12 mouse cellular contexts compared by ENCODE assay signal in the genomic region with DNA sequence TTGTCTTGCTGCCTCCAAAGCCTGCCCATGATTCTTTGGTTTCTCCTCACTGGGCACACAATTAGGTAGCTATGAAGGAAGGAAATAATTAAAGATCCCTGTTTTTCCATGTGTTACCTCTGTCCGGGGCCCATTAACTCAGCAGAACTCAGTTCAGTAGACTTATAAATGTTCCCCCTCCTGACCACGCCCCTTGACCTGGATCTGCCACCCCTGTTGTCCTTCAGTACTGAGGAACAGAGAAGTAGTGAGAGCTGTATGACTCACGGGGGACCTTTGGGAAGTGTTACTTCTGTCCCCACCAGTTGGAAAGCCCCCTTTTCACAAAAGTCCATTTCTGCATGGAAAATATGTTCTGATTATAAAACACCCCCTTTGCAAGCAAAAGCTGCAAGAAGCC.
DNase-seq lines count a peak whose midpoint lies in the region; ATAC-seq lines count a peak whose summit lies in the region.
"Had no signal": no experiment of that assay in that cellular context is flagged by ENCODE, and none has a peak within 500 bp of the region (broad histone marks: within the 10 kb centered on the region; RNA-seq: fewer than 3 reads in every experiment).

No protein-coding gene starts in this region.

- no peaks in the 10 kb centered on the region for H3K27me3 ChIP-seq in heart, embryonic 13.5 days (replicated peaks)
- no peaks in the 10 kb centered on the region for H3K27me3 ChIP-seq in neural tube, embryonic 15.5 days (replicated peaks)
- H3K27me3 ChIP-seq: megakaryocyte, embryonic 14.5 days had no signal

- H3K4me1 ChIP-seq in heart, embryonic 13.5 days: peaks cover 19% of the 10 kb centered on the region
- H3K4me1 ChIP-seq in neural tube, embryonic 15.5 days: no peaks in the 10 kb centered on the region

- DNase-seq in heart, adult 11 months: peak; percentile 91
- no peak for DNase-seq in heart, postnatal 4 days
- peak; percentile 79 for DNase-seq in Muller cell, postnatal 12 days (ENCODE audit: inconsistent ontology term)
- DNase-seq in monocyte, adult 2 months (ENCODE audit: low read depth in 1 of 2, low spot score in 2 of 2): peak; percentile 50 to 73
- DNase-seq in cerebellum, adult 9-10 months: no peak
- DNase-seq in embryo, embryonic 10.5 days (ENCODE audit: low spot score): no peak
- DNase-seq: cerebellum, adult 11 months; gastrocnemius, postnatal 10 days; kidney, adult 18-20 months had no signal

- H3K27ac ChIP-seq in heart, embryonic 13.5 days (replicated peaks): peak overlapping the region; percentile 71
- no peak overlapping the region for H3K27ac ChIP-seq in neural tube, embryonic 15.5 days (replicated peaks)

- no peak overlapping the region for H3K9ac ChIP-seq in heart, embryonic 13.5 days
- H3K9ac ChIP-seq in neural tube, embryonic 15.5 days (replicated peaks): no peak overlapping the region

- H3K4me3 ChIP-seq in heart, embryonic 13.5 days: no peak overlapping the region
- H3K4me3 ChIP-seq in neural tube, embryonic 15.5 days (replicated peaks): no peak overlapping the region
- H3K4me3 ChIP-seq: megakaryocyte, embryonic 14.5 days had no signal

- H3K4me2 ChIP-seq in heart, embryonic 13.5 days: no peak overlapping the region
- no peak overlapping the region for H3K4me2 ChIP-seq in neural tube, embryonic 15.5 days

- 56% methylated on average over 3 of the region's 3 CpGs for WGBS in heart, embryonic 13.5 days
- WGBS in neural tube, embryonic 15.5 days: 87% methylated on average over 3 of the region's 3 CpGs

- ATAC-seq in heart, embryonic 13.5 days (ENCODE audit: extremely low read depth, insufficient number of reproducible peaks, low FRiP score, low TSS enrichment): no peak
- ATAC-seq in neural tube, embryonic 15.5 days (ENCODE audit: low FRiP score): no peak

- H3K9me3 ChIP-seq in heart, embryonic 13.5 days: no peaks in the 10 kb centered on the region; the same call in 1 of the 2 replicates
- no peaks in the 10 kb centered on the region for H3K9me3 ChIP-seq in neural tube, embryonic 15.5 days (replicated peaks)

- peaks cover 84% of the 10 kb centered on the region for H3K36me3 ChIP-seq in heart, embryonic 13.5 days
- H3K36me3 ChIP-seq in neural tube, embryonic 15.5 days: peaks cover 22% of the 10 kb centered on the region

Comparison
In these comparisons a context has a peak if more than half of its experiments do, and no peak if none do; other contexts are left out.
1. DNase-seq: peak in heart, adult 11 months (single experiment), Muller cell, postnatal 12 days (single experiment) and monocyte, adult 2 months (2 of 2); none in heart, postnatal 4 days (single experiment), cerebellum, adult 9-10 months (single experiment) and embryo, embryonic 10.5 days (single experiment).